Mouse (Mus musculus) heart, adult 2 months (tissue): Measurements from ENCODE around the gene Mapk12. TPM values are rescaled to one million over a fixed set of nuclear protein-coding genes. Genes with fewer than 3 reads are reported as not detected.

Source experiments
- DNase-seq, 2 experiments: peaks; one replicate each; pipeline ENCODE4 v3.0.0; 2021
- H3K27ac ChIP-seq: fragments of 200-600 bp; 2 replicates; pipeline ENCODE4 v1.8.1; 2022
- H3K27me3 ChIP-seq: fragments of 200-500 bp; 2 replicates; pipeline ENCODE4 v1.6.1; 2012; ENCODE audit warnings: mild to moderate bottlenecking, low read length, inconsistent platforms, mixed read lengths; ENCODE audit not compliant: control insufficient read depth, insufficient read depth
- H3K36me3 ChIP-seq: fragments of 200-500 bp; 2 replicates; pipeline ENCODE4 v1.6.1; 2012; ENCODE audit warnings: low read length, inconsistent platforms; ENCODE audit not compliant: control insufficient read depth, insufficient read depth
- H3K4me1 ChIP-seq: fragments of 200-500 bp; 2 replicates; pipeline ENCODE4 v1.6.1; 2011; ENCODE audit warnings: low read length; ENCODE audit not compliant: control insufficient read depth, insufficient read depth
- H3K4me3 ChIP-seq: fragments of 200-600 bp; 2 replicates; pipeline ENCODE4 v1.8.1; 2022
- H3K79me2 ChIP-seq: fragments of 200-500 bp; replicated peaks from 2 replicates; pipeline ENCODE4 v1.6.1; 2012; ENCODE audit warnings: mild to moderate bottlenecking, inconsistent platforms, low read length, moderate library complexity, mixed read lengths; ENCODE audit not compliant: control insufficient read depth, insufficient read depth
- H3K9ac ChIP-seq: fragments of 200-500 bp; 2 replicates; pipeline ENCODE4 v1.6.1; 2012; ENCODE audit warnings: low read depth, mild to moderate bottlenecking, control low read depth, inconsistent platforms, low read length, mixed read lengths
- CTCF ChIP-seq: fragments of 200-600 bp; IDR thresholded peaks from 2 replicates; pipeline ENCODE4 v1.8.1; 2022; ENCODE audit warnings: antibody characterized with exemption, mild to moderate bottlenecking, moderate library complexity
- EP300 ChIP-seq: fragments of 200-500 bp; IDR thresholded peaks from 2 replicates; pipeline ENCODE4 v1.6.1; 2011; ENCODE audit warnings: low read depth, low read length, control low read depth; ENCODE audit not compliant: insufficient read depth
- POLR2A ChIP-seq: fragments of 200-500 bp; IDR thresholded peaks from 2 replicates; pipeline ENCODE4 v1.6.1; 2011; ENCODE audit warnings: mild to moderate bottlenecking, low read depth, low read length, control low read depth; ENCODE audit not compliant: insufficient read depth
- WGBS: fragments of 180-500 bp; shearing (Covaris S2); methylation state at CpG from one replicate; pipeline ENCODE4 v1.1.7; 2018; 5-methylcytosine and 5-hydroxymethylcytosine counted together
- intact Hi-C: fragments of 180-260 bp; cut with DNase I; formaldehyde crosslinking; loops from one replicate; pipeline ENCODE4 v1.15.1; 2025
- polyA plus RNA-seq: library from polyadenylated mRNA; depleted of rRNA; stranded (reverse); fragments of >200 nt; gene quantifications from 2 replicates; pipeline ENCODE4 v1.2.3, GENCODE M21; 2012
- total RNA-seq, 2 experiments: library from RNA; stranded (reverse); gene quantifications; 2 replicates each; pipeline ENCODE4 v1.2.3; 2021

Mapk12 gene
- total and polyA plus RNA-seq, 3 experiments: 20.7 to 30.5 (median 21.1) TPM

GRCm38 (mm10) chr15:89100823-89101222, 39.7 kb downstream of the Mapk12 start:
- H3K27me3 ChIP-seq: no peaks in the 10 kb centered on the region
- TF ChIP-seq CTCF: no peak
- no peak overlapping the region for H3K4me3 ChIP-seq
- no peaks in the 10 kb centered on the region for H3K4me1 ChIP-seq
- intact Hi-C loops: no loop called here
- H3K79me2 ChIP-seq: no peaks in the 10 kb centered on the region
- WGBS: 93% methylated on average over 12 of the region's 12 CpGs
- H3K9ac ChIP-seq: no peak overlapping the region
- DNase-seq: no peak
- no peak overlapping the region for H3K27ac ChIP-seq
- H3K36me3 ChIP-seq: no peaks in the 10 kb centered on the region

DNA sequence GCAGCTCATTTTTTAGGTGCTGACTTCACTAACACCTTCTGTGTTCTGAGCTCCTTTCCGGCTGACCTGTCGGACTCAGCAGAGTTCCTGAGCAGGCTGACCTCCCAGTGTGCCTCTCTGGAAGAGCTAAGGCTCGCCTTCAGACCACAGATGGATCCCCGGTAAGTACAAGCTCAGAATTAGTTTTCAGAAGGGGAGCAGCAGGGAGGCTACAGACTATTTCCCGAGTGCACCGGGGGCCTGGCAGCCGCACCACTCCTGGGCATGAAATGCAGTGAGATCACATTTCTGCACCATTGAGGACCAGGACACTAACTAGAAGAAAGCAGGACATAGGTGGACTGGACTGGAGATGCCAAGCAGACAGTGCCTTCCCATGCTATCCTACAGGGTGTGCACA, 41.9 kb downstream of the Mapk12 start:
- no peak overlapping the region for H3K4me3 ChIP-seq
- H3K9ac ChIP-seq: no peak overlapping the region
- TF ChIP-seq EP300 (no peak), CTCF (no peak), POLR2A (no peak)
- no peaks in the 10 kb centered on the region for H3K4me1 ChIP-seq
- H3K27me3 ChIP-seq: no peaks in the 10 kb centered on the region
- no peaks in the 10 kb centered on the region for H3K79me2 ChIP-seq
- no peak for DNase-seq
- intact Hi-C loops: no loop called here
- no peak overlapping the region for H3K27ac ChIP-seq
- 88% methylated on average over 7 of the region's 7 CpGs for WGBS
- no peaks in the 10 kb centered on the region for H3K36me3 ChIP-seq

GRCm38 (mm10) chr15:89097450-89097849, 43.1 kb downstream of the Mapk12 start:
- H3K4me3 ChIP-seq: no peak overlapping the region
- no peak for TF ChIP-seq CTCF
- intact Hi-C loops: no loop called here
- no peak overlapping the region for H3K9ac ChIP-seq
- no peaks in the 10 kb centered on the region for H3K4me1 ChIP-seq
- DNase-seq: no peak
- no peak overlapping the region for H3K27ac ChIP-seq
- H3K36me3 ChIP-seq: no peaks in the 10 kb centered on the region
- no peaks in the 10 kb centered on the region for H3K27me3 ChIP-seq
- H3K79me2 ChIP-seq: no peaks in the 10 kb centered on the region
- WGBS: 87% methylated on average over 5 of the region's 5 CpGs

DNA sequence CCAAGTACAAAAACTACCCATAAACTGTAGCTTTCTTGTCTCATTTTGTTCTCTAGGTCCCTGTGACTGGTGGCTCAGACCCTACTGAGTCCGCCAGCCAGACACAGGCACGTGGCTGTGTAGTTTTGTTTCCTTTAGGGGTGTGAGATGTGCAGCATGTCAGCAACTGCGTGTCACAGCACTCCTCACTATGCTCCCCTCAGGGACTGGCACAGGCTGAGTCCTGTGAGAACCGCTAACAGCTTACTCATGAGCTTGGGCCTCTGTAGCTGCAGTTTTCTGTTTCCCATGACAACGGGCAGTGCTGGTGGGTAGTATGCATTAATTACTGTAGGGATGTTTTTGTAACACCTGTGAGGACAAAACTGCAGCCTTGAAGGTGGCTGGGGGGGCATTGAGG, 48.3 kb downstream of the Mapk12 start:
- 83% methylated on average over 5 of the region's 5 CpGs for WGBS
- no peaks in the 10 kb centered on the region for H3K36me3 ChIP-seq

DNA sequence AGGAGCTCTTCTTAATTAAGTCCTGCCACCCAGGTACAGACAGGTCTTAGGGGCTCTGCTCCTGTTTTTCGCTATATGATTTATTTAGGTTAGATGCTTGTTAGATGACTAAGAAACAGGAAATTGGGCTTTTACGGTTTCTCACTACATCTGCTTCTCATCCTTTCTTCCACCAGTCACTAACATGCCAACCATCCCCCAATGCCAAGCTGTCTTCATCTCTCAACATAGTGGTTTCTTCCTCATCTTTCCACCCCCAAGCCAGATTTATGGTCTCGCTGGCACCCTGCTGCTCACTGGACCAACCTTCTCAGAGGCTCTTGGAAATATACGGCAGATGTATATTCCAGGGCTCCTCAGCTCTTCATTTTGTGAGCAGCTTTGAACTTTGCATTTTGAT, 49.8 kb downstream of the Mapk12 start:
- Histone ChIP-seq H3K4me3 (no peak overlapping the region), H3K9ac (no peak overlapping the region)

More for the DNA sequence above, 48.3 kb downstream of the Mapk12 start:
- TF ChIP-seq EP300 (no peak), CTCF (no peak), POLR2A (no peak)
- peaks cover 4% of the 10 kb centered on the region for H3K4me1 ChIP-seq
- no peak overlapping the region for H3K4me3 ChIP-seq
- intact Hi-C loops: no loop called here
- H3K79me2 ChIP-seq: no peaks in the 10 kb centered on the region; the same call in 1 of the 2 replicates
- H3K27ac ChIP-seq: no peak overlapping the region
- no peak overlapping the region for H3K9ac ChIP-seq
- DNase-seq: no peak
- no peaks in the 10 kb centered on the region for H3K27me3 ChIP-seq

DNA sequence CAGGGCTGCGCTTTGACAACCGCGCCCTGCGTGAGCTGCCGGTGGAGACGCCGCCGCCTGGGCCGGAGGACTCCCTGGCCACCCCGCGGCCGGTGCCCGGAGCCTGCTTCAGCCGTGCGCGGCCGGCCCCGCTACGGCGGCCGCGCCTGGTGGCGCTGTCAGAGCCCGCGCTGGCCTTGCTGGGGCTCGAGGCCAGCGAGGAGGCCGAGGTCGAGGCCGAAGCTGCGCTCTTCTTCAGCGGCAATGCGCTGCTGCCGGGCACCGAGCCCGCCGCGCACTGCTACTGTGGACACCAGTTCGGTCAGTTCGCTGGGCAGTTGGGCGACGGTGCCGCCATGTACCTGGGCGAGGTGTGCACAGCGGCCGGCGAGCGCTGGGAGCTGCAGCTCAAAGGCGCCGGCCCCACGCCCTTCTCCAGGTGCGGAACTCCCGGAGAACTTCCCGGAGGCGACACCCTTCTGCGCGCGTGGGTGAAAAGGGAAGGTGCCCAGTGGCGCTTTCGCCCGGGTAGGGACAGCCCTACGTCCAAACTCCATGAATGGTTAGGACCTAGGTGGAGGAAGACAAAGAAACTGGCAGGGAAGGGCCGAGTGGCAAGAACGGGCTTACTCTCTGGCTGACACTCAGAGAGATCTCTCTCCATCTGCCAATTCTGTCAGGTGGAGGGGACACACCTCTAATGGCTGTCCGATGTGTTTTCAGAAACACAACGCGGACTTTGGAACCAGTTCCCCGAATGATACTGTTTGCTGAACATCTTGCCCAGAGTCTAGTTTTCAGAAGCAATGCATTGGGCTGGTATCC, 51.1 kb downstream of the Mapk12 start:
- H3K27ac ChIP-seq: peak overlapping the region; percentile 93
- no peak for DNase-seq
- peaks cover 4% of the 10 kb centered on the region for H3K4me1 ChIP-seq
- 2% methylated on average over 63 of the region's 68 CpGs for WGBS
- H3K79me2 ChIP-seq: no peaks in the 10 kb centered on the region; the same call in 1 of the 2 replicates
- H3K36me3 ChIP-seq: no peaks in the 10 kb centered on the region
- H3K27me3 ChIP-seq: no peaks in the 10 kb centered on the region
- peak overlapping the region; percentile 98 for H3K9ac ChIP-seq
- intact Hi-C loops: loop anchor here (1.0 kb wide), 1 partner anchor 13 kb away; no protein-coding TSS in a partner anchor
- TF ChIP-seq POLR2A (no peak), CTCF (peak; percentile 41)
- H3K4me3 ChIP-seq: peak overlapping the region; percentile 78

More for the DNA sequence above, 49.8 kb downstream of the Mapk12 start:
- TF ChIP-seq POLR2A (no peak), CTCF (no peak), EP300 (no peak)
- DNase-seq: no peak
- Histone ChIP-seq H3K27me3 (no peaks in the 10 kb centered on the region), H3K27ac (no peak overlapping the region), H3K79me2 (no peaks in the 10 kb centered on the region; the same call in 1 of the 2 replicates), H3K4me1 (peaks cover 4% of the 10 kb centered on the region), H3K36me3 (no peaks in the 10 kb centered on the region)
- 87% methylated on average over 4 of the region's 4 CpGs for WGBS
- intact Hi-C loops: no loop called here
